Mouse (Mus musculus): ENCODE measurements around the gene Map3k10. TPM values are rescaled to one million over a fixed set of nuclear protein-coding genes. Genes with fewer than 3 reads are reported as not detected.

Map3k10 gene
- total and polyA plus RNA-seq, 3 experiments = 7.8 to 16.7 (median 8.2) TPM

DNA sequence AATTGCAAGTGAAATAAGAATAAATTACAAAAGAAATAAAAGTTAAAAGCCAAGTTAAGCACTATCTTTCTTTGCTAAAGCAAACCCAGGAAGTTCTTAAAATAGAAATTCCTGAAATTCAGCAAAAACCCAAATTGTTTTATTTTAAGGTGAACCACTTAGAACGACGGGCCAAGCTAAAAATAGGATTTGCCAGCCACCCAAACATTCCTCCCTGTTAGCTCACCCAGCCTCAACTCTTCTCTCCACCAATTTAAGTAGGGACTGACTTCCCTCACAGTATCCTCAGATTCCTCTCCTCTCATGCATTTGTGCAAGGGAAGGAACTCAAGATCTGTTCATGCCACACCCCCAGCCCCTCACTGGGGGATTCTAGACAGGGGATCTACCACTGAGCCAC is 8.8 kb upstream of the Map3k10 start:
- Histone ChIP-seq H3K79me2 (replicated peaks; ENCODE audit: control insufficient read depth, extremely low read depth, insufficient read depth, poor library complexity, severe bottlenecking) (no peaks in the 10 kb centered on the region), H3K27ac (ENCODE audit: insufficient read depth, low read depth) (no peak overlapping the region), H3K4me1 (ENCODE audit: control insufficient read depth in 1 of 2, insufficient read depth in 2 of 2) (peaks cover 3 to 10% of the 10 kb centered on the region in 2 experiments; a peak in 3 of 4 replicates), H3K4me3 (replicated peaks in 1 of 3; ENCODE audit: low read depth in 2 of 3, low read length in 2 of 3, poor library complexity in 1 of 3) (no peak overlapping the region), H3K4me2 (ENCODE audit: insufficient read depth, low read depth, poor library complexity, severe bottlenecking) (no peak overlapping the region), H3K27me3 (replicated peaks) (no peaks in the 10 kb centered on the region), H3K9ac (ENCODE audit: insufficient read depth, low read depth) (no peak overlapping the region), H3K9me3 (replicated peaks; ENCODE audit: low read length) (no peaks in the 10 kb centered on the region), H3K36me3 (replicated peaks in 1 of 2; ENCODE audit: control insufficient read depth in 1 of 2, insufficient read depth in 1 of 2, low read length in 1 of 2) (peaks cover 0 to 16% of the 10 kb centered on the region in 2 experiments)
- no peak for DNase-seq (ENCODE audit: extremely low read depth)
- dilution Hi-C loops (cut with MboI; ENCODE audit: extremely low pct_ligation_motif_present, extremely low pct_unique_long_range_greater_than_20kb, low sequenced_read_pairs) = no loop called here
- TF ChIP-seq KAT2A (IDR thresholded peaks at IDR 0.05; ENCODE audit: insufficient replicate concordance, low read length) (no peak), CTCF (conservative IDR thresholded peaks at IDR 0.05 in 1 of 2, IDR thresholded peaks at IDR 0.05 in 1 of 2; ENCODE audit: low read depth in 2 of 2, low read length in 2 of 2) (no peak), CHD1 (IDR thresholded peaks at IDR 0.05; ENCODE audit: low read depth, low read length) (no peak), POLR2AphosphoS2 (IDR thresholded peaks at IDR 0.05; ENCODE audit: low read depth, low read length) (no peak), JUN (IDR thresholded peaks at IDR 0.05; ENCODE audit: insufficient read depth, low read depth, low read length) (no peak), MEF2A (IDR thresholded peaks at IDR 0.05; ENCODE audit: borderline replicate concordance, low read depth, low read length) (no peak), CHD2 (IDR thresholded peaks at IDR 0.05; ENCODE audit: low read length) (no peak), IRF4 (IDR thresholded peaks at IDR 0.05; ENCODE audit: low read depth, low read length) (no peak), ZC3H11A (IDR thresholded peaks at IDR 0.05; ENCODE audit: low read depth, low read length) (no peak), BHLHE40 (IDR thresholded peaks at IDR 0.05; ENCODE audit: low read depth, low read length) (no peak), MAX (IDR thresholded peaks at IDR 0.05; ENCODE audit: low read length) (no peak), EP300 (IDR thresholded peaks at IDR 0.05; ENCODE audit: low read length) (no peak), TBP (conservative IDR thresholded peaks at IDR 0.05; ENCODE audit: low read depth, low read length) (no peak), ZKSCAN1 (IDR thresholded peaks at IDR 0.05; ENCODE audit: borderline replicate concordance, low read depth, low read length) (no peak)
- in situ Hi-C loops (cut with MboI; ENCODE audit: low pct_ligation_motif_present, low pct_unique_long_range_greater_than_20kb, low sequenced_read_pairs) = no loop called here

DNA sequence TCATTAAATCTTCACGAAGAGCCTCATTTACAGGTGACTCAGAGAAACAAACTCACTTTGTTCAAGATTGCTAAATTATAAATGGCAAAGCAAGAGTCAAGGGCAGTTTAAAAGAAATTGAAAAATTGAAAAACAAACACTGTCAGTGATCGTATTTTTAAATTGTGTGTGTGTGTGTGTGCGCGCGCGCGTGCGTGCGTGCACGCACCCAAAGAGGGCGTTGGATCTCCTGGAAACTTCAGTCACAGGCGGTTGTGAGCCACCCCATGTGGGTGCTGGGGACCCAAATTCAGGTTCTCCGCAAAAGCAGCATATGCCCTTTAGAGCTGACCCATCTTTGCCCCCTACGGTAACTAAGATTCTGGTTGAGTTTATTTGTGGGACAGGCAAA is 819 bp upstream of the Map3k10 start:
- Histone ChIP-seq H3K79me2 (replicated peaks; ENCODE audit: control insufficient read depth, extremely low read depth, insufficient read depth, poor library complexity, severe bottlenecking) (no peaks in the 10 kb centered on the region), H3K36me3 (replicated peaks in 1 of 2; ENCODE audit: control insufficient read depth in 1 of 2, insufficient read depth in 1 of 2, low read length in 1 of 2) (peaks cover 4 to 21% of the 10 kb centered on the region in 2 experiments), H3K4me1 (ENCODE audit: control insufficient read depth in 1 of 2, insufficient read depth in 2 of 2) (peaks cover 12 to 38% of the 10 kb centered on the region in 2 experiments), H3K4me3 (replicated peaks in 1 of 3; ENCODE audit: low read depth in 2 of 3, low read length in 2 of 3, poor library complexity in 1 of 3) (peak overlapping the region; percentile 60 to 77 (median 77)), H3K4me2 (ENCODE audit: insufficient read depth, low read depth, poor library complexity, severe bottlenecking) (peak overlapping the region; percentile 69), H3K9ac (ENCODE audit: insufficient read depth, low read depth) (peak overlapping the region; percentile 41; the same call in 1 of the 2 replicates), H3K9me3 (replicated peaks; ENCODE audit: low read length) (no peaks in the 10 kb centered on the region), H3K27me3 (replicated peaks) (no peaks in the 10 kb centered on the region), H3K27ac (ENCODE audit: insufficient read depth, low read depth) (no peak overlapping the region)
- DNase-seq (ENCODE audit: extremely low read depth) = no peak
- in situ Hi-C loops (cut with MboI; ENCODE audit: low pct_ligation_motif_present, low pct_unique_long_range_greater_than_20kb, low sequenced_read_pairs) = no loop called here
- dilution Hi-C loops (cut with MboI; ENCODE audit: extremely low pct_ligation_motif_present, extremely low pct_unique_long_range_greater_than_20kb, low sequenced_read_pairs) = no loop called here
- peak; percentile 51; the same call in 1 of the 2 replicates for TF ChIP-seq NRF1 (IDR thresholded peaks at IDR 0.05; ENCODE audit: low read depth, low read length)
- TF ChIP-seq JUN (IDR thresholded peaks at IDR 0.05; ENCODE audit: insufficient read depth, low read depth, low read length) = 0 out of 2 replicates have a peak, but pooled peaks have one; percentile 1
- no peak for TF ChIP-seq CHD2 (IDR thresholded peaks at IDR 0.05; ENCODE audit: low read length)
- TF ChIP-seq RCOR1 (conservative IDR thresholded peaks at IDR 0.05; ENCODE audit: low read depth, low read length) = no peak
- no peak for TF ChIP-seq NELFE (IDR thresholded peaks at IDR 0.05; ENCODE audit: low read depth, low read length)
- TF ChIP-seq E2F4 (IDR thresholded peaks at IDR 0.05; ENCODE audit: insufficient replicate concordance, low read depth, low read length) = no peak
- TF ChIP-seq GABPA (IDR thresholded peaks at IDR 0.05; ENCODE audit: insufficient replicate concordance, low read depth, low read length) = no peak
